Mouse (Mus musculus) limb, embryonic 10.5 days (tissue): Measurements from ENCODE around the gene Patz1. TPM values are rescaled to one million over a fixed set of nuclear protein-coding genes. Genes with fewer than 3 reads are reported as not detected.

ENCODE experiments used
- DNase-seq: peaks from one replicate; pipeline ENCODE4 v3.0.0-alpha.2; 2017; ENCODE audit warnings: low spot score
- H3K27ac ChIP-seq: fragments of 300-500 bp; sonication (generic); 2 replicates; pipeline ENCODE4 v1.5.1; 2016; ENCODE audit warnings: mild to moderate bottlenecking
- H3K27me3 ChIP-seq: fragments of 300-500 bp; sonication (generic); 2 replicates; pipeline ENCODE4 v1.6.1; 2016; ENCODE audit warnings: low read depth, mild to moderate bottlenecking; ENCODE audit not compliant: poor library complexity, severe bottlenecking
- H3K36me3 ChIP-seq: fragments of 300-500 bp; sonication (generic); 2 replicates; pipeline ENCODE4 v1.6.1; 2016; ENCODE audit warnings: mild to moderate bottlenecking, moderate library complexity
- H3K4me1 ChIP-seq: fragments of 300-500 bp; sonication (generic); 2 replicates; pipeline ENCODE4 v1.6.1; 2016
- H3K4me3 ChIP-seq: fragments of 300-500 bp; sonication (generic); 2 replicates; pipeline ENCODE4 v1.5.1; 2016; ENCODE audit warnings: mild to moderate bottlenecking, moderate library complexity
- H3K9me3 ChIP-seq: fragments of 300-500 bp; sonication (generic); replicated peaks from 2 replicates; pipeline ENCODE4 v1.6.1; 2016; ENCODE audit warnings: mild to moderate bottlenecking
- WGBS: fragments of 180-500 bp; shearing (Covaris S2); methylation state at CpG from one replicate; pipeline ENCODE4 v1.1.7; 2016; 5-methylcytosine and 5-hydroxymethylcytosine counted together
- polyA plus RNA-seq: library from polyadenylated mRNA; unstranded; fragments of >200 nt; fragmentation: Nextera tagmentation; extraction: Ambion mirVana; gene quantifications from 2 replicates; pipeline ENCODE4 v1.2.1, GENCODE M21; 2016

The Patz1 gene
- 80.2 and 81.7 TPM in 2 replicates for polyA plus RNA-seq

GRCm38 (mm10) chr11:3288521-3289301 lies at the start of gene Patz1:
Gene Patz1, plus strand, starts transcription at chr11:3288874.
- under 1% methylated on average over 41 of the region's 41 CpGs for WGBS
- peak; percentile 78 for DNase-seq
- Histone ChIP-seq H3K27me3 (no peaks in the 10 kb centered on the region), H3K4me1 (peaks cover 33% of the 10 kb centered on the region), H3K27ac (peak within 1 kb of the TSS; percentile 98), H3K4me3 (peak within 1 kb of the TSS; percentile 86), H3K36me3 (peaks cover 25% of the 10 kb centered on the region), H3K9me3 (no peaks in the 10 kb centered on the region)

DNA sequence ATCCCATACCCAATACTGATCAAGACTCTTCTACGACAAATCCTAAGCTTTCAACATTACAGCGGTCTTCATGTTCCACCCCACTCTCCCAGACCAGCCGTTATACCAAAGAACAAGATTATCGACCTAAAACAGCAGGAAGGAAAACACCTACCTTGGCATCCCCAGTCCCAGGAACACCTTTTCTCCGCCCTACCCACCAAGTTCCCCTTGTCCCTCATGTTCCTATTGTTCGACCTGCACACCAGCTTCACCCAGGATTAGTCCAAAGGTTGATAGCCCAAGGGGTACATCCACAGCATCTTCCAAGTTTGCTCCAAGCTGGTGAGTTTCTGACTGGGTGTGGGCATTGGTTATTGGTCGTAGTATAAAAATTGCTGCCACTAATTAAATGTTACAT lies 46.3 kb upstream of the Patz1 start:
- no peak overlapping the region for H3K4me3 ChIP-seq
- H3K27ac ChIP-seq = no peak overlapping the region
- peaks cover 99% of the 10 kb centered on the region for H3K36me3 ChIP-seq
- no peak for DNase-seq
- no peaks in the 10 kb centered on the region for H3K4me1 ChIP-seq
- WGBS = 93% methylated on average over 7 of the region's 7 CpGs
- H3K27me3 ChIP-seq = no peaks in the 10 kb centered on the region
- no peaks in the 10 kb centered on the region for H3K9me3 ChIP-seq

DNA sequence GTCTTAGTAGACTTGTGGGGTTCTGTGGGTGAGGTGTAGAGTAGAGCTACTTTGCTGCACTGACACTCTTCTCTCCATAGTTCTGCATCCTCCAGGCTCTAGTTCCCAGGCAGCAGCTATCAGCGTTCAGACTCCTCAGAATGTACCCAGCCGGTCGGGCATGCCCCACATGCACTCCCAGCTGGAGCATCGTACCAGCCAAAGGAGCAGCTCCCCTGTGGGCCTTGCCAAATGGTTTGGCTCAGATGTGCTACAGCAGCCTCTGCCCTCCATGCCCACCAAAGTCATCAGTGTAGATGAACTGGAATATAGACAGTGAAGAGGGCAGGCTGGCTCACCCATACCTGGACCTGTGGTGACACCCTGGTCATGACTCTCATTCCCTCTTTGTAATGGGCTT lies 44.9 kb upstream of the Patz1 start:
- H3K36me3 ChIP-seq = peaks cover 100% of the 10 kb centered on the region
- no peaks in the 10 kb centered on the region for H3K4me1 ChIP-seq
- H3K4me3 ChIP-seq = no peak overlapping the region
- H3K27me3 ChIP-seq = no peaks in the 10 kb centered on the region
- 91% methylated on average over 4 of the region's 4 CpGs for whole genome bisulfite sequencing
- no peak for DNase-seq
- H3K27ac ChIP-seq = no peak overlapping the region
- no peaks in the 10 kb centered on the region for H3K9me3 ChIP-seq

DNA sequence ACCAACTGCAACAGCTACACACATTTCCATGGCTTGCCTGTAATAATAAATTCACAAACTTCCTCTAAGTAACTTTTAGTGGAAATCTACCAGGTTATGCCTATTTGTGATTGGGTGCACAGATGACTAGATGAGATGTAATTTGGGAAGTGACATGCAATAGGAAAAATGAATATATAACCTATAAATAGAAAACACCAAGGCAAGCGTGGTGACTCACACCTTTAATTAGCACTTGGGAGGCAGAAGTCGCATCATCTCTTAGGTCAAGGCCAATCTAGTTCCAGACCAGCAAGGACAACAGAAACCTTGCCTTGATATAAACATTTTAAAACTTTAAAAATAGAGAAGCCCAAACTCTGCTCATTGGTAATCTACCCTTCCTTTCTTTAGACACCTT lies 41.3 kb upstream of the Patz1 start:
- Histone ChIP-seq H3K4me3 (no peak overlapping the region), H3K36me3 (peaks cover 100% of the 10 kb centered on the region), H3K9me3 (no peaks in the 10 kb centered on the region), H3K27me3 (no peaks in the 10 kb centered on the region), H3K4me1 (no peaks in the 10 kb centered on the region), H3K27ac (no peak overlapping the region)
- no peak for DNase-seq
- WGBS = 94% methylated on average over 2 of the region's 2 CpGs

DNA sequence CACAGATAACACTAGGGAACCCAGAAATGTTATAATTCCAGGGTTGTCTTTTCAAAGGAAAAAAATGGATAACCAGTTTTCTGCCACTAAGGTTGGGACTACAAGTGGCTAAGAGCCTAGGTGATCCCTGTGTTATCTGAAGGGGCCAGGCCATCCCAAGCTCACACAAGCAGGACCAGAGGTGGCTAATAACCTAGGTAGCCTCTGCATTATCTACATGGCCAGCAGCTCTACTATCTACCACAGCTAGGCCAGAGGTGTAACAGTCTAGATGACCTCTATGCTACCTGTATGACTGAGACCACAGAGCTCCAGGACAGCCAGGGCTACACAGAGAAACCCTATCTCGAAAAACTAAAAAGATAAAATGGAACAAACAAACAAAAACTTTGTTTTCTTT lies 29.1 kb upstream of the Patz1 start:
- peaks cover 99% of the 10 kb centered on the region for H3K36me3 ChIP-seq
- no peaks in the 10 kb centered on the region for H3K9me3 ChIP-seq
- DNase-seq = no peak
- H3K4me1 ChIP-seq = peaks cover 6% of the 10 kb centered on the region
- WGBS = 83% methylated on average over 1 of the region's 1 CpGs
- H3K27me3 ChIP-seq = no peaks in the 10 kb centered on the region
- H3K27ac ChIP-seq = no peak overlapping the region
- no peak overlapping the region for H3K4me3 ChIP-seq

GRCm38 (mm10) chr11:3265291-3266078 lies 23.2 kb upstream of the Patz1 start:
- H3K27me3 ChIP-seq = no peaks in the 10 kb centered on the region
- no peaks in the 10 kb centered on the region for H3K9me3 ChIP-seq
- peaks cover 18% of the 10 kb centered on the region for H3K4me1 ChIP-seq
- peak; percentile 69 for DNase-seq
- WGBS = 3% methylated on average over 26 of the region's 26 CpGs
- H3K36me3 ChIP-seq = peaks cover 42% of the 10 kb centered on the region
- H3K4me3 ChIP-seq = peak overlapping the region; percentile 95
- H3K27ac ChIP-seq = peak overlapping the region; percentile 98

DNA sequence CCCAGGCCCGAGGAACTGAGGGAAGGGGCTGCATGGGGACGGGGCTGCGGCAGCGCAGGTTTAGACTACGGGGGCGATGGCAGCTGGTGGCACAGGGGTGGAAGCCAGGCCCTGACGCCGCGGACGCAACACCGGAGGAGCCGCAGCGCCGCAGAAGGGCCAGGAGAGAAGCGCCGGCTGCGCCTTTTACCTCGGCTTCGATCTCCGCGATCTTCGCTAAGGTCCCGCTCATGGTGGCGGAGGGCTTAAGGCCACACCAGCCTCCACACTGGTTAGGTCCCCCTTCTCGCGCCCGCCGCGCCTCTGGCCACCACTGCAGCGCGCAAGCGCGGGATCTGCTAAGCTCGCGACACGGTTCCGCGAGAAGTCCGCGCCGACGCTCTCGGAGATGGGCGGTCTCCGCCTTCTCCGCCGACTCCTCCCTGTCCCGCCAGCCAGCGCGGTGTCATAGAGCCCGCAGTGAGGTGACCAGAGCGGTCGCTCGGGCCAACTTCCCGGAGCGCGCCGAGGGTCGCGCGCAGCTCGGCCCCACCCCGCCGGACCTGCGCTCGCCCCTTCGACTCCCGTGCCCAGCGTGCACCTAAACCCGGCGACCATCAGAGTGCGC lies 22.5 kb upstream of the Patz1 start, which contains the start of gene Drg1:
Gene Drg1, minus strand, starts transcription at position 337 of the 607 bp plus-strand sequence.
- under 1% methylated on average over 72 of the region's 72 CpGs for WGBS
- Histone ChIP-seq H3K4me3 (peak within 1 kb of the TSS; percentile 95), H3K27me3 (no peaks in the 10 kb centered on the region), H3K9me3 (no peaks in the 10 kb centered on the region), H3K36me3 (peaks cover 35% of the 10 kb centered on the region), H3K27ac (peak within 1 kb of the TSS; percentile 98), H3K4me1 (peaks cover 18% of the 10 kb centered on the region)
- DNase-seq = peak; percentile 95

- H3K4me3 ChIP-seq = peak overlapping the region; percentile 95
- DNase-seq = no peak
- H3K36me3 ChIP-seq = peaks cover 26% of the 10 kb centered on the region
- no peaks in the 10 kb centered on the region for H3K9me3 ChIP-seq
- WGBS = 59% methylated on average over 7 of the region's 7 CpGs
- peaks cover 18% of the 10 kb centered on the region for H3K4me1 ChIP-seq
- no peaks in the 10 kb centered on the region for H3K27me3 ChIP-seq
- H3K27ac ChIP-seq = peak overlapping the region; percentile 98
These were observed 21.5 kb upstream of the Patz1 start for GRCm38 (mm10) chr11:3267133-3267532.

GRCm38 (mm10) chr11:3269241-3269640 lies 19.4 kb upstream of the Patz1 start:
- Histone ChIP-seq H3K27ac (no peak overlapping the region), H3K4me1 (peaks cover 15% of the 10 kb centered on the region), H3K9me3 (no peaks in the 10 kb centered on the region), H3K4me3 (no peak overlapping the region), H3K27me3 (no peaks in the 10 kb centered on the region), H3K36me3 (peaks cover 4% of the 10 kb centered on the region)
- DNase-seq = no peak
- 42% methylated on average over 4 of the region's 4 CpGs for WGBS

DNA sequence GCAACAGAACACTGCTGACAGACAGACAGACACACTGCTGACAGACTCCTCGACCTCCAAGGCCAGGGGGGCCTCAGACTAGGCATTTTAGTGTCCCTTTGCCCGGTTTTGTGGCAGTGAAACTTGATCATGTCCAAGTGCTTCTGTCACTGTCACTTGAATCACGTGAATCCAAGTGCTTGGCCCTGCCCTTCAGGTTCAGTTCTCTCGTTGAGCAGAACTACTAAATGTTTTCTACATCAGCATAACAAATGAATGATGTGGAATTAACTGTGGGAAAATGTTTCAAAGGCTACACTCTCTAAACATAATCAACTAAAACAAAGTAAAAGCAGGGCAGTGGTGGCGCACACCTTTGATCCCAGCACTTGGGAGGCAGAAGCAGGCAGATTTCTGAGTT lies 10.3 kb upstream of the Patz1 start:
- H3K27ac ChIP-seq = no peak overlapping the region
- H3K9me3 ChIP-seq = peaks cover 2% of the 10 kb centered on the region; the same call in 1 of the 2 replicates
- H3K4me3 ChIP-seq = no peak overlapping the region
- no peaks in the 10 kb centered on the region for H3K36me3 ChIP-seq
- no peaks in the 10 kb centered on the region for H3K4me1 ChIP-seq
- no peak for DNase-seq
- no peaks in the 10 kb centered on the region for H3K27me3 ChIP-seq
- 72% methylated on average over 5 of the region's 5 CpGs for WGBS

- H3K9me3 ChIP-seq = peaks cover 2% of the 10 kb centered on the region; the same call in 1 of the 2 replicates
- no peak for DNase-seq
- H3K4me3 ChIP-seq = no peak overlapping the region
- WGBS = 87% methylated on average over 2 of the region's 2 CpGs
- no peak overlapping the region for H3K27ac ChIP-seq
- H3K36me3 ChIP-seq = no peaks in the 10 kb centered on the region
- no peaks in the 10 kb centered on the region for H3K27me3 ChIP-seq
- no peaks in the 10 kb centered on the region for H3K4me1 ChIP-seq
These were observed 8.9 kb upstream of the Patz1 start for GRCm38 (mm10) chr11:3279729-3280128.

GRCm38 (mm10) chr11:3282887-3283286 lies 5.8 kb upstream of the Patz1 start:
- WGBS = 79% methylated on average over 6 of the region's 6 CpGs

GRCm38 (mm10) chr11:3283645-3284044 lies 5.0 kb upstream of the Patz1 start:
- no peak overlapping the region for H3K4me3 ChIP-seq
- H3K4me1 ChIP-seq = peaks cover 16% of the 10 kb centered on the region
- H3K27ac ChIP-seq = no peak overlapping the region
- 94% methylated on average over 6 of the region's 6 CpGs for WGBS
- peaks cover 2% of the 10 kb centered on the region; the same call in 1 of the 2 replicates for H3K9me3 ChIP-seq
- no peaks in the 10 kb centered on the region for H3K27me3 ChIP-seq
- no peak for DNase-seq
- no peaks in the 10 kb centered on the region for H3K36me3 ChIP-seq

More at GRCm38 (mm10) chr11:3282887-3283286, 5.8 kb upstream of the Patz1 start:
- Histone ChIP-seq H3K4me3 (no peak overlapping the region), H3K9me3 (peaks cover 2% of the 10 kb centered on the region; the same call in 1 of the 2 replicates), H3K27ac (no peak overlapping the region), H3K4me1 (peaks cover 9% of the 10 kb centered on the region), H3K27me3 (no peaks in the 10 kb centered on the region), H3K36me3 (no peaks in the 10 kb centered on the region)
- DNase-seq = no peak
